Mouse (Mus musculus): Measurements from ENCODE around the gene Nup88. TPM values are rescaled to one million over a fixed set of nuclear protein-coding genes. Genes with fewer than 3 reads are reported as not detected.

The Nup88 gene
- total RNA-seq, 2 experiments from 2014 or later = 47.0 TPM

Other genes with a start within 250 kb of the Nup88 start
- gene Zfp3, start 205.8 kb downstream of the Nup88 start, total RNA-seq (2021) = 1 to 10 TPM; 7.7 to 7.8 TPM
- under 1 TPM; 0.55 to 0.64 TPM for gene Scimp, start 157.4 kb downstream of the Nup88 start, total RNA-seq (2021)
- gene Rabep1, start 125.2 kb downstream of the Nup88 start, total RNA-seq (2021) = 10 to 100 TPM; 35.8 to 36.8 TPM
- gene Rpain, start 240 bp upstream of the Nup88 start, total RNA-seq (2021) = 10 to 100 TPM; 15.2 to 15.7 TPM
- 100 to 1,000 TPM; 218 to 234 TPM for gene C1qbp, start 13.1 kb upstream of the Nup88 start, total RNA-seq (2021)
- gene Dhx33, start 34.5 kb upstream of the Nup88 start, total RNA-seq (2021) = 1 to 10 TPM; 8.1 to 9.3 TPM
- 1 to 10 TPM; 6.2 to 7.1 TPM for gene Mis12, start 49.6 kb upstream of the Nup88 start, total RNA-seq (2021)
- 10 to 100 TPM; 34.8 to 35.6 TPM for gene Derl2, start 49.9 kb upstream of the Nup88 start, total RNA-seq (2021)
- gene 6330403K07Rik, start 63.5 kb upstream of the Nup88 start, total RNA-seq (2021) = under 1 TPM; 0.49 to 0.75 TPM
- gene Nlrp1a, start 174.7 kb upstream of the Nup88 start, total RNA-seq (2021) = 1 to 10 TPM in 1 of 2 experiments, under 1 TPM in 1; 0.95 to 1.1 TPM

Data from heart, postnatal 25 days (tissue).